Mouse (Mus musculus): ENCODE measurements around the gene H6pd. TPM values are rescaled to one million over a fixed set of nuclear protein-coding genes. Genes with fewer than 3 reads are reported as not detected.

Gene H6pd
- total RNA-seq, 2 experiments from 2014 or later, result 45.0 to 45.7 TPM

Other genes starting within 250 kb of the H6pd start
- gene Slc25a33, start 234.7 kb downstream of the H6pd start, total RNA-seq (2021), result 10 to 100 TPM; 27.0 to 45.2 TPM
- gene Spsb1, start 54.0 kb downstream of the H6pd start, total RNA-seq (2021), result 10 to 100 TPM; 35.1 to 37.7 TPM
- 10 to 100 TPM; 26.7 to 41.1 TPM for gene Gpr157, start 78.3 kb upstream of the H6pd start, total RNA-seq (2021)
- under 1 TPM; 0.11 TPM for gene Slc2a5, start 110.3 kb upstream of the H6pd start, total RNA-seq (2021)
- gene Slc2a7, start 139.9 kb upstream of the H6pd start, total RNA-seq (2021), result not detected
- gene Car6, start 192.3 kb upstream of the H6pd start, total RNA-seq (2021), result not detected
- gene Eno1, start 227.7 kb upstream of the H6pd start, total RNA-seq (2021), result 100 to 1,000 TPM; 106 to 108 TPM